Mouse (Mus musculus) embryonic facial prominence, embryonic 11.5 days (tissue): ENCODE measurements around the gene 2410131K14Rik. TPM values are rescaled to one million over a fixed set of nuclear protein-coding genes. Genes with fewer than 3 reads are reported as not detected.

Source experiments
- ATAC-seq: fragments of 200-750 bp; cut with Nextera tagmentation; replicated peaks from 2 replicates; pipeline ENCODE4 v1.8.0; 2017; ENCODE audit warnings: low read depth; ENCODE audit not compliant: insufficient number of reproducible peaks, low FRiP score, low TSS enrichment
- DNase-seq: peaks from one replicate; pipeline ENCODE4 v3.0.0-alpha.2; 2015; ENCODE audit warnings: low spot score
- H3K27ac ChIP-seq: fragments of 300-500 bp; sonication (generic); replicated peaks from 2 replicates; pipeline ENCODE4 v1.5.1; 2014; ENCODE audit warnings: mild to moderate bottlenecking, low read depth, low read length, control low read depth
- H3K27me3 ChIP-seq: fragments of 300-500 bp; sonication (generic); 2 replicates; pipeline ENCODE4 v1.6.1; 2014; ENCODE audit warnings: mild to moderate bottlenecking, low read length, moderate library complexity, mixed read lengths; ENCODE audit not compliant: control insufficient read depth, insufficient read depth
- H3K36me3 ChIP-seq: fragments of 300-500 bp; sonication (generic); replicated peaks from 2 replicates; pipeline ENCODE4 v1.6.1; 2014; ENCODE audit warnings: low read depth, mild to moderate bottlenecking, low read length, moderate library complexity, mixed read lengths; ENCODE audit not compliant: control insufficient read depth, insufficient read depth
- H3K4me1 ChIP-seq: fragments of 300-500 bp; sonication (generic); 2 replicates; pipeline ENCODE4 v1.6.1; 2014; ENCODE audit warnings: low read length, mixed read lengths; ENCODE audit not compliant: control insufficient read depth, insufficient read depth
- H3K4me2 ChIP-seq: fragments of 300-500 bp; sonication (generic); 2 replicates; pipeline ENCODE4 v1.6.1; 2014; ENCODE audit warnings: low read depth, mild to moderate bottlenecking, control low read depth, low read length, moderate library complexity
- H3K4me3 ChIP-seq: fragments of 300-500 bp; sonication (generic); 2 replicates; pipeline ENCODE4 v1.5.1; 2014; ENCODE audit warnings: low read depth, low read length, control low read depth
- H3K9ac ChIP-seq: fragments of 300-500 bp; sonication (generic); replicated peaks from 2 replicates; pipeline ENCODE4 v1.6.1; 2014; ENCODE audit warnings: mild to moderate bottlenecking, control low read depth, low read length
- H3K9me3 ChIP-seq: fragments of 300-500 bp; sonication (generic); replicated peaks from 2 replicates; pipeline ENCODE4 v1.6.1; 2016; ENCODE audit warnings: mild to moderate bottlenecking, low read length, inconsistent platforms, mixed read lengths; ENCODE audit not compliant: control insufficient read depth
- WGBS: fragments of 180-500 bp; shearing (Covaris S2); extraction: QIAGEN DNeasy Blood & Tissue Kit; methylation state at CpG from one replicate; pipeline ENCODE4 v1.1.7; 2014; 5-methylcytosine and 5-hydroxymethylcytosine counted together
- polyA plus RNA-seq: library from polyadenylated mRNA; unstranded; fragments of >200 nt; fragmentation: Nextera tagmentation; extraction: Ambion mirVana; gene quantifications from 2 replicates; pipeline ENCODE4 v1.2.1, GENCODE M21; 2014

2410131K14Rik gene
- polyA plus RNA-seq, 1 experiment from 2014 or later = 10.8 TPM

- 69% methylated on average over 3 of the region's 3 CpGs for WGBS
Measured at GRCm38 (mm10) chr5:118253551-118253950, 8.5 kb downstream of the 2410131K14Rik start.

GRCm38 (mm10) chr5:118256981-118257380 is 12.0 kb downstream of the 2410131K14Rik start:
- no peak overlapping the region for H3K9ac ChIP-seq
- no peaks in the 10 kb centered on the region for H3K4me1 ChIP-seq
- no peaks in the 10 kb centered on the region for H3K27me3 ChIP-seq
- no peak overlapping the region for H3K27ac ChIP-seq
- ATAC-seq = no peak
- H3K36me3 ChIP-seq = peaks cover 22% of the 10 kb centered on the region
- H3K4me3 ChIP-seq = no peak overlapping the region
- 94% methylated on average over 4 of the region's 4 CpGs for WGBS
- no peaks in the 10 kb centered on the region for H3K9me3 ChIP-seq
- DNase-seq = no peak
- no peak overlapping the region for H3K4me2 ChIP-seq

More at GRCm38 (mm10) chr5:118253551-118253950, 8.5 kb downstream of the 2410131K14Rik start:
- no peak overlapping the region for H3K27ac ChIP-seq
- no peaks in the 10 kb centered on the region for H3K9me3 ChIP-seq
- no peaks in the 10 kb centered on the region for H3K4me1 ChIP-seq
- H3K9ac ChIP-seq = no peak overlapping the region
- H3K4me3 ChIP-seq = no peak overlapping the region
- H3K27me3 ChIP-seq = no peaks in the 10 kb centered on the region
- H3K36me3 ChIP-seq = peaks cover 7% of the 10 kb centered on the region
- ATAC-seq (no peak), DNase-seq (no peak)
- no peak overlapping the region for H3K4me2 ChIP-seq

- H3K4me3 ChIP-seq = no peak overlapping the region
- H3K27ac ChIP-seq = no peak overlapping the region
- no peak for ATAC-seq
- WGBS = 71% methylated on average over 6 of the region's 6 CpGs
- H3K9ac ChIP-seq = no peak overlapping the region
- H3K9me3 ChIP-seq = no peaks in the 10 kb centered on the region
- H3K36me3 ChIP-seq = peaks cover 22% of the 10 kb centered on the region
- H3K27me3 ChIP-seq = no peaks in the 10 kb centered on the region
- no peaks in the 10 kb centered on the region for H3K4me1 ChIP-seq
- H3K4me2 ChIP-seq = no peak overlapping the region
- no peak for DNase-seq
Measured at GRCm38 (mm10) chr5:118259152-118259551, 14.1 kb downstream of the 2410131K14Rik start.

- 87% methylated on average over 6 of the region's 6 CpGs for WGBS
- Histone ChIP-seq H3K27me3 (no peaks in the 10 kb centered on the region), H3K27ac (no peak overlapping the region), H3K4me2 (no peak overlapping the region), H3K9me3 (no peaks in the 10 kb centered on the region), H3K9ac (no peak overlapping the region), H3K36me3 (peaks cover 22% of the 10 kb centered on the region), H3K4me3 (no peak overlapping the region), H3K4me1 (no peaks in the 10 kb centered on the region)
- no peak for DNase-seq
- no peak for ATAC-seq
Measured at GRCm38 (mm10) chr5:118259636-118260035, 14.6 kb downstream of the 2410131K14Rik start.

- DNase-seq (no peak), ATAC-seq (no peak)
- H3K27me3 ChIP-seq = no peaks in the 10 kb centered on the region
- no peak overlapping the region for H3K4me3 ChIP-seq
- peaks cover 22% of the 10 kb centered on the region for H3K36me3 ChIP-seq
- 87% methylated on average over 10 of the region's 10 CpGs for WGBS
- no peaks in the 10 kb centered on the region for H3K9me3 ChIP-seq
- H3K4me2 ChIP-seq = no peak overlapping the region
- no peaks in the 10 kb centered on the region for H3K4me1 ChIP-seq
- no peak overlapping the region for H3K9ac ChIP-seq
- no peak overlapping the region for H3K27ac ChIP-seq
Measured at GRCm38 (mm10) chr5:118260055-118260454, 15.0 kb downstream of the 2410131K14Rik start.

- WGBS = 92% methylated on average over 11 of the region's 11 CpGs
- no peak overlapping the region for H3K27ac ChIP-seq
- H3K4me2 ChIP-seq = no peak overlapping the region
- DNase-seq (no peak), ATAC-seq (no peak)
- H3K4me3 ChIP-seq = no peak overlapping the region
- no peaks in the 10 kb centered on the region for H3K9me3 ChIP-seq
- no peak overlapping the region for H3K9ac ChIP-seq
- H3K27me3 ChIP-seq = no peaks in the 10 kb centered on the region
- no peaks in the 10 kb centered on the region for H3K4me1 ChIP-seq
- H3K36me3 ChIP-seq = peaks cover 22% of the 10 kb centered on the region
Measured at GRCm38 (mm10) chr5:118260642-118261041, 15.6 kb downstream of the 2410131K14Rik start.

- Histone ChIP-seq H3K4me1 (no peaks in the 10 kb centered on the region), H3K9ac (no peak overlapping the region), H3K4me3 (no peak overlapping the region), H3K27me3 (no peaks in the 10 kb centered on the region), H3K9me3 (no peaks in the 10 kb centered on the region), H3K36me3 (peaks cover 22% of the 10 kb centered on the region), H3K27ac (no peak overlapping the region), H3K4me2 (no peak overlapping the region)
- WGBS = 95% methylated on average over 9 of the region's 9 CpGs
- no peak for ATAC-seq
- no peak for DNase-seq
Measured at GRCm38 (mm10) chr5:118261181-118261580, 16.2 kb downstream of the 2410131K14Rik start.

GRCm38 (mm10) chr5:118262418-118262817 is 17.4 kb downstream of the 2410131K14Rik start:
- H3K9ac ChIP-seq = no peak overlapping the region
- H3K4me2 ChIP-seq = no peak overlapping the region
- DNase-seq (no peak), ATAC-seq (no peak)
- H3K27me3 ChIP-seq = no peaks in the 10 kb centered on the region
- WGBS = 92% methylated on average over 8 of the region's 8 CpGs
- no peaks in the 10 kb centered on the region for H3K9me3 ChIP-seq
- H3K4me1 ChIP-seq = no peaks in the 10 kb centered on the region
- peaks cover 15% of the 10 kb centered on the region for H3K36me3 ChIP-seq
- no peak overlapping the region for H3K27ac ChIP-seq
- H3K4me3 ChIP-seq = no peak overlapping the region
